Mouse (Mus musculus) cortical plate, adult 2 months (tissue): ENCODE measurements at regions not wholly inside any gene's neighbourhood (a gene's known extent, or its start where the extent isn't known, plus 50 kb on each side); places are given as distances from the start of the nearest gene placed in this dataset.

Experiments
- CTCF ChIP-seq: fragments of 200-500 bp; IDR thresholded peaks from 2 replicates; pipeline ENCODE4 v1.5.1; 2011; ENCODE audit warnings: mild to moderate bottlenecking, control low read depth, low read length; ENCODE audit not compliant: insufficient read depth; ENCODE audit errors: extremely low read depth
- POLR2A ChIP-seq: fragments of 200-500 bp; IDR thresholded peaks from 2 replicates; pipeline ENCODE4 v1.6.1; 2011; ENCODE audit warnings: mild to moderate bottlenecking, low read length, control low read depth; ENCODE audit not compliant: insufficient read depth; ENCODE audit errors: extremely low read depth

DNA sequence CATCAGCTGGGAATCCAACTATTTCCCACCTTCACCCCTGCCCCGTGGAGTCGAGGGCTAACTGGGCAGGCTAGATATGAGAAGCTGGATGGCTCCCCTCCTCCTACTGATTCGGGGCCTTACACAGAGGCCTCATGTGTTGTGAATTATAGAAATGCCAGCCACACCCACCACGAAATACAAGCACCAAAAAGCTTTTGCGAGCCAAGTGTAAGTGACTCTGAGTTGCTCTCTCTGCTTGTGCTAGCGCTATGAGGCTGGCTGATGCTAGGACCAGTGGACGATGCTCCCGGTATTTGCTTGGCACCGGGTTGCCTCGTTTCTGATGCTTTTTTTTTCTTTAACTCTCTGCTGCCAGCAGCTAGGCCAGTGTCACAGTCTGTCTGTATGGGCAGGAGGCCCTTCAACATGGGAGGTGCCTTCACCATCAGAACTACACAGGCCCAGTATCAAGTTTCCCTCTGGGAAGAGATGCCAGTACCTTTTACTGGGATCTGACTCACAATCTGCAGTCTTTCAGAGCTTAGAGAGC, 369.8 kb downstream of the Cog6 start:
- TF ChIP-seq CTCF: no peak
- TF ChIP-seq POLR2A: no peak
